Mouse (Mus musculus) liver, embryonic 16.5 days (tissue): ENCODE measurements around the gene Zc3h7a. TPM values are rescaled to one million over a fixed set of nuclear protein-coding genes. Genes with fewer than 3 reads are reported as not detected.

Experiments
- ATAC-seq: fragments of 200-750 bp; cut with Nextera tagmentation; 2 replicates; pipeline ENCODE4 v1.8.0; 2017; ENCODE audit warnings: low read depth, mild to moderate bottlenecking, moderate number of reproducible peaks, moderate library complexity
- H3K27ac ChIP-seq: fragments of 300-500 bp; sonication (generic); 2 replicates; pipeline ENCODE4 v1.5.1; 2014; ENCODE audit warnings: mild to moderate bottlenecking, low read length
- H3K27me3 ChIP-seq: fragments of 300-500 bp; sonication (generic); 2 replicates; pipeline ENCODE4 v1.6.1; 2014; ENCODE audit warnings: low read depth, low read length, mixed read lengths; ENCODE audit not compliant: control insufficient read depth, insufficient read depth
- H3K36me3 ChIP-seq: fragments of 300-500 bp; sonication (generic); 2 replicates; pipeline ENCODE4 v1.6.1; 2014; ENCODE audit warnings: mild to moderate bottlenecking; ENCODE audit not compliant: control insufficient read depth, insufficient read depth
- H3K4me1 ChIP-seq: fragments of 300-500 bp; sonication (generic); 2 replicates; pipeline ENCODE4 v1.6.1; 2014; ENCODE audit warnings: low read depth, low read length, mixed read lengths; ENCODE audit not compliant: control insufficient read depth
- H3K4me2 ChIP-seq: fragments of 300-500 bp; sonication (generic); 2 replicates; pipeline ENCODE4 v1.6.1; 2014; ENCODE audit warnings: low read depth, low read length, mixed read lengths
- H3K4me3 ChIP-seq: fragments of 300-500 bp; sonication (generic); 2 replicates; pipeline ENCODE4 v1.5.1; 2014; ENCODE audit warnings: low read depth, mild to moderate bottlenecking, low read length
- H3K9ac ChIP-seq: fragments of 300-500 bp; sonication (generic); 2 replicates; pipeline ENCODE4 v1.6.1; 2014; ENCODE audit warnings: low read depth, low read length
- H3K9me3 ChIP-seq: fragments of 300-500 bp; sonication (generic); replicated peaks from 2 replicates; pipeline ENCODE4 v1.6.1; 2016; ENCODE audit warnings: low read length; ENCODE audit not compliant: control insufficient read depth
- WGBS: fragments of 180-500 bp; shearing (Covaris S2); extraction: QIAGEN DNeasy Blood & Tissue Kit; methylation state at CpG from one replicate; pipeline ENCODE4 v1.1.7; 2014; ENCODE audit not compliant: insufficient replicate concordance; 5-methylcytosine and 5-hydroxymethylcytosine counted together
- polyA plus RNA-seq: library from polyadenylated mRNA; unstranded; fragments of >200 nt; fragmentation: Nextera tagmentation; extraction: Ambion mirVana; gene quantifications from 2 replicates; pipeline ENCODE4 v1.2.1, GENCODE M21; 2015

Zc3h7a gene
- polyA plus RNA-seq, 1 experiment from 2014 or later: 37.8 TPM

- ATAC-seq: no peak
- Histone ChIP-seq H3K36me3 (peaks cover 11% of the 10 kb centered on the region; the same call in 1 of the 2 replicates), H3K27me3 (no peaks in the 10 kb centered on the region), H3K4me1 (no peaks in the 10 kb centered on the region), H3K27ac (no peak overlapping the region), H3K4me3 (no peak overlapping the region), H3K4me2 (no peak overlapping the region), H3K9ac (no peak overlapping the region), H3K9me3 (no peaks in the 10 kb centered on the region)
- 87% methylated on average over 2 of the region's 2 CpGs for WGBS
Measured at GRCm38 (mm10) chr16:11125371-11125770, 50.8 kb downstream of the Zc3h7a start.

GRCm38 (mm10) chr16:11124110-11124509 is 52.1 kb downstream of the Zc3h7a start:
- H3K4me1 ChIP-seq: no peaks in the 10 kb centered on the region
- H3K9me3 ChIP-seq: no peaks in the 10 kb centered on the region
- no peak overlapping the region for H3K27ac ChIP-seq
- H3K4me3 ChIP-seq: no peak overlapping the region
- no peaks in the 10 kb centered on the region for H3K27me3 ChIP-seq
- H3K9ac ChIP-seq: no peak overlapping the region
- no peak overlapping the region for H3K4me2 ChIP-seq
- peaks cover 11% of the 10 kb centered on the region; the same call in 1 of the 2 replicates for H3K36me3 ChIP-seq
- WGBS: 85% methylated on average over 1 of the region's 1 CpGs
- no peak for ATAC-seq

GRCm38 (mm10) chr16:11122625-11123024 is 53.6 kb downstream of the Zc3h7a start:
- H3K4me3 ChIP-seq: no peak overlapping the region
- no peaks in the 10 kb centered on the region for H3K27me3 ChIP-seq
- H3K4me1 ChIP-seq: no peaks in the 10 kb centered on the region
- no peak for ATAC-seq
- no peaks in the 10 kb centered on the region for H3K9me3 ChIP-seq
- no peak overlapping the region for H3K27ac ChIP-seq
- 80% methylated on average over 2 of the region's 2 CpGs for WGBS
- no peak overlapping the region for H3K9ac ChIP-seq
- peaks cover 11% of the 10 kb centered on the region; the same call in 1 of the 2 replicates for H3K36me3 ChIP-seq
- no peak overlapping the region for H3K4me2 ChIP-seq

- no peaks in the 10 kb centered on the region for H3K36me3 ChIP-seq
- ATAC-seq: no peak
- WGBS: 68% methylated on average over 4 of the region's 4 CpGs
- no peak overlapping the region for H3K27ac ChIP-seq
- no peak overlapping the region for H3K4me3 ChIP-seq
- H3K4me2 ChIP-seq: no peak overlapping the region
- no peaks in the 10 kb centered on the region for H3K27me3 ChIP-seq
- no peak overlapping the region for H3K9ac ChIP-seq
- no peaks in the 10 kb centered on the region for H3K4me1 ChIP-seq
- H3K9me3 ChIP-seq: no peaks in the 10 kb centered on the region
Measured at GRCm38 (mm10) chr16:11109198-11109740, 66.9 kb downstream of the Zc3h7a start.

- WGBS: 75% methylated on average over 1 of the region's 1 CpGs
- Histone ChIP-seq H3K4me3 (no peak overlapping the region), H3K9ac (no peak overlapping the region), H3K27me3 (no peaks in the 10 kb centered on the region), H3K36me3 (no peaks in the 10 kb centered on the region), H3K9me3 (no peaks in the 10 kb centered on the region), H3K4me1 (no peaks in the 10 kb centered on the region), H3K27ac (no peak overlapping the region), H3K4me2 (no peak overlapping the region)
- ATAC-seq: no peak
Measured at GRCm38 (mm10) chr16:11104905-11105304, 71.3 kb downstream of the Zc3h7a start.

GRCm38 (mm10) chr16:11097301-11097700 is 78.9 kb downstream of the Zc3h7a start:
- H3K4me3 ChIP-seq: no peak overlapping the region
- H3K4me1 ChIP-seq: peaks cover 3% of the 10 kb centered on the region
- no peak overlapping the region for H3K4me2 ChIP-seq
- WGBS: 85% methylated on average over 3 of the region's 3 CpGs
- H3K36me3 ChIP-seq: no peaks in the 10 kb centered on the region; the same call in 1 of the 2 replicates
- H3K27ac ChIP-seq: no peak overlapping the region
- H3K27me3 ChIP-seq: no peaks in the 10 kb centered on the region
- no peak for ATAC-seq
- no peak overlapping the region for H3K9ac ChIP-seq
- no peaks in the 10 kb centered on the region for H3K9me3 ChIP-seq

GRCm38 (mm10) chr16:11093717-11094386 is 82.3 kb downstream of the Zc3h7a start:
- no peak overlapping the region for H3K4me3 ChIP-seq
- ATAC-seq: 0 out of 2 replicates have a peak, but pooled peaks have one; percentile 16
- no peak overlapping the region for H3K9ac ChIP-seq
- 59% methylated on average over 13 of the region's 13 CpGs for WGBS
- H3K27me3 ChIP-seq: no peaks in the 10 kb centered on the region
- peaks cover 3% of the 10 kb centered on the region for H3K4me1 ChIP-seq
- peaks cover 13% of the 10 kb centered on the region for H3K36me3 ChIP-seq
- H3K9me3 ChIP-seq: no peaks in the 10 kb centered on the region
- no peak overlapping the region for H3K4me2 ChIP-seq
- no peak overlapping the region for H3K27ac ChIP-seq

GRCm38 (mm10) chr16:11092523-11092922 is 83.7 kb downstream of the Zc3h7a start:
- no peak overlapping the region for H3K4me2 ChIP-seq
- no peaks in the 10 kb centered on the region for H3K27me3 ChIP-seq
- no peak overlapping the region for H3K27ac ChIP-seq
- H3K36me3 ChIP-seq: peaks cover 20% of the 10 kb centered on the region; the same call in 1 of the 2 replicates
- H3K4me3 ChIP-seq: no peak overlapping the region
- no peak for ATAC-seq
- no peak overlapping the region for H3K9ac ChIP-seq
- no peaks in the 10 kb centered on the region for H3K9me3 ChIP-seq
- H3K4me1 ChIP-seq: peaks cover 3% of the 10 kb centered on the region
- 47% methylated on average over 3 of the region's 3 CpGs for WGBS

GRCm38 (mm10) chr16:11092061-11092460 is 84.1 kb downstream of the Zc3h7a start:
- no peaks in the 10 kb centered on the region for H3K9me3 ChIP-seq
- no peaks in the 10 kb centered on the region for H3K27me3 ChIP-seq
- no peak overlapping the region for H3K4me3 ChIP-seq
- peaks cover 3% of the 10 kb centered on the region for H3K4me1 ChIP-seq
- ATAC-seq: no peak
- H3K36me3 ChIP-seq: peaks cover 23% of the 10 kb centered on the region; the same call in 1 of the 2 replicates
- no peak overlapping the region for H3K4me2 ChIP-seq
- H3K9ac ChIP-seq: no peak overlapping the region
- WGBS: 52% methylated on average over 4 of the region's 4 CpGs
- no peak overlapping the region for H3K27ac ChIP-seq
